Mouse (Mus musculus) MEL (cell line): ENCODE results near the gene Chrd.

ENCODE experiments used
- EP300 ChIP-seq, 2 experiments: IDR thresholded peaks; 2 replicates each; pipeline ENCODE4 v1.6.1; 2011; ENCODE audit warnings: improper control_type of control experiment in 2 of 2, low read length in 2 of 2, low read depth in 1 of 2, mild to moderate bottlenecking in 1 of 2
- JUND ChIP-seq: IDR thresholded peaks from 2 replicates; pipeline ENCODE4 v1.6.1; 2011; ENCODE audit warnings: low read depth, mild to moderate bottlenecking, improper control_type of control experiment, low read length

DNA sequence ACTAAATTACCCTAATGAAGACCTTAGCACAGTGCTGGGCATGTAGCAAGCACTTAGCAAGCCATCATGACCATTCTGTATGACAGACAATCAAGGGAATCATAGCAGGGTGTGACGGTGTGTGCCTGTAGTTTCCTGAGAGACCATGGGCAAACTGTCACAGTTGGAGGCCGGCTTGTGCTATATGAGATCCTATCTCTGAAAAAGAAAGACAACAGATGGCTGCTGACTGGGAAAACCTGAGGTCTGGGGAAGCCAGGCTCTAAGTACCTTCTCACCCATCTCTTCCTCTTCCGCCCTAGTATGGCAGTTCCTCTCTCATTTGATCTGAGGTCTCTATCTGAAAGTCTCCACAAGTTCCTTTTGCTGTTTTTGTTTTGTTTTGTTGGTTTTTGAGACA lies 27.1 kb upstream of the Chrd start:
- TF ChIP-seq EP300 (IDR thresholded peaks at IDR 0.05; ENCODE audit: low read depth in 1 of 2, low read length in 2 of 2) (0 out of 4 replicates have a peak, but pooled peaks of 1 of the 2 experiments have one; percentile 21), JUND (no peak)
